Mouse (Mus musculus) left cerebral cortex, postnatal 25 days (tissue): Measurements from ENCODE around the gene Olfr223. TPM values are rescaled to one million over a fixed set of nuclear protein-coding genes. Genes with fewer than 3 reads are reported as not detected.
"Not testable (repeated sequence)": the region's sequence is repeated elsewhere in the genome, so short reads cannot be mapped to it uniquely, and the experiment has no call there.

ENCODE experiments used
- DNase-seq, 2 experiments: peaks; one replicate each; pipeline ENCODE4 v3.0.0; 2022; ENCODE audit warnings: low spot score in 2 of 2, mixed read lengths in 1 of 2
- intact Hi-C: fragments of 180-260 bp; cut with DNase I; formaldehyde crosslinking; loops from one replicate; pipeline ENCODE4 v1.15.1; 2025
- total RNA-seq, 2 experiments: library from RNA; stranded (reverse); gene quantifications; 2 replicates each; pipeline ENCODE4 v1.2.3; 2021

Gene Olfr223
- not detected for total RNA-seq

- intact Hi-C loops, result no loop called here
- DNase-seq, result no peak
Measured at GRCm38 (mm10) chr11:59593189-59593588, at the start of gene Olfr223. Olfr223 (minus strand) TSS chr11:59593289.

GRCm38 (mm10) chr11:59642420-59642819 is 49.3 kb upstream of the Olfr223 start:
- intact Hi-C loops, result no loop called here
- DNase-seq, result no peak

GRCm38 (mm10) chr11:59641227-59641626 is 48.1 kb upstream of the Olfr223 start:
- intact Hi-C loops, result no loop called here
- DNase-seq, result no peak

- no peak for DNase-seq
- intact Hi-C loops, result no loop called here
Measured at GRCm38 (mm10) chr11:59639957-59640643, 47.0 kb upstream of the Olfr223 start.

GRCm38 (mm10) chr11:59636695-59637414 is 43.8 kb upstream of the Olfr223 start:
- intact Hi-C loops, result no loop called here
- no peak for DNase-seq

- intact Hi-C loops, result no loop called here
- DNase-seq, result no peak
Measured at GRCm38 (mm10) chr11:59635821-59636694, 43.0 kb upstream of the Olfr223 start.

- no peak for DNase-seq
- intact Hi-C loops, result no loop called here
Measured at GRCm38 (mm10) chr11:59635251-59635795, 42.2 kb upstream of the Olfr223 start.

- intact Hi-C loops, result loop anchor here (5.0 kb wide), 1 partner anchor 98 kb away; no protein-coding TSS in a partner anchor
Measured at GRCm38 (mm10) chr11:59634001-59634660, 41.0 kb upstream of the Olfr223 start.

GRCm38 (mm10) chr11:59633037-59633436 is 39.9 kb upstream of the Olfr223 start:
- intact Hi-C loops, result loop anchor here (2.0 to 5.0 kb wide), 2 partner anchors 99 to 114 kb away; no protein-coding TSS in a partner anchor
- peak; percentile 15 to 36 for DNase-seq

More at GRCm38 (mm10) chr11:59634001-59634660, 41.0 kb upstream of the Olfr223 start:
- no peak for DNase-seq

- no peak for DNase-seq
- intact Hi-C loops, result loop anchor here (2.0 to 5.0 kb wide), 2 partner anchors 100 to 115 kb away; no protein-coding TSS in a partner anchor
Measured at GRCm38 (mm10) chr11:59631980-59632379, 38.9 kb upstream of the Olfr223 start.

- no peak for DNase-seq
- intact Hi-C loops, result loop anchor here (5.0 kb wide), 1 partner anchor 102 kb away; no protein-coding TSS in a partner anchor
Measured at GRCm38 (mm10) chr11:59629871-59630270, 36.8 kb upstream of the Olfr223 start.

- intact Hi-C loops, result no loop called here
- no peak for DNase-seq
Measured at GRCm38 (mm10) chr11:59628177-59628576, 35.1 kb upstream of the Olfr223 start.

GRCm38 (mm10) chr11:59626192-59626591 is 33.1 kb upstream of the Olfr223 start:
- intact Hi-C loops, result no loop called here
- DNase-seq, result no peak

GRCm38 (mm10) chr11:59624017-59624630 is 31.0 kb upstream of the Olfr223 start:
- peak; percentile 55 to 81 for DNase-seq
- intact Hi-C loops, result loop anchor here (2.0 to 5.0 kb wide), 2 partner anchors 123 to 143 kb away; no protein-coding TSS in a partner anchor

GRCm38 (mm10) chr11:59622214-59622613 is 29.1 kb upstream of the Olfr223 start:
- intact Hi-C loops, result loop anchor here (5.0 kb wide), 1 partner anchor 145 kb away; no protein-coding TSS in a partner anchor
- DNase-seq, result no peak

- intact Hi-C loops, DNase-seq: not testable (repeated sequence)
Measured at GRCm38 (mm10) chr11:59616986-59617385, 23.9 kb upstream of the Olfr223 start.

GRCm38 (mm10) chr11:59614120-59614519 is 21.0 kb upstream of the Olfr223 start:
- intact Hi-C loops, result loop anchor here (1.0 kb wide), 1 partner anchor 89 kb away; no protein-coding TSS in a partner anchor
- peak; percentile 34 to 60 for DNase-seq

GRCm38 (mm10) chr11:59611646-59612045 is 18.6 kb upstream of the Olfr223 start:
- intact Hi-C loops, result no loop called here
- DNase-seq, result no peak
